Mouse (Mus musculus) cerebellum, adult 9-10 months (tissue): Measurements from ENCODE around the gene Gm20605.
"Not testable (repeated sequence)": the region's sequence is repeated elsewhere in the genome, so short reads cannot be mapped to it uniquely, and the experiment has no call there.

Source experiments
- DNase-seq: peaks from one replicate; pipeline ENCODE4 v3.0.0; 2022

The Gm20605 gene

GRCm38 (mm10) chr5:137613550-137613949, 15.4 kb upstream of the Gm20605 start, which contains the start of gene Pcolce:
Gene Pcolce, minus strand, starts transcription at chr5:137613784.
- no peak for DNase-seq

- not testable (repeated sequence) for DNase-seq
Measured at GRCm38 (mm10) chr5:137614921-137615320, 14.1 kb upstream of the Gm20605 start.

DNA sequence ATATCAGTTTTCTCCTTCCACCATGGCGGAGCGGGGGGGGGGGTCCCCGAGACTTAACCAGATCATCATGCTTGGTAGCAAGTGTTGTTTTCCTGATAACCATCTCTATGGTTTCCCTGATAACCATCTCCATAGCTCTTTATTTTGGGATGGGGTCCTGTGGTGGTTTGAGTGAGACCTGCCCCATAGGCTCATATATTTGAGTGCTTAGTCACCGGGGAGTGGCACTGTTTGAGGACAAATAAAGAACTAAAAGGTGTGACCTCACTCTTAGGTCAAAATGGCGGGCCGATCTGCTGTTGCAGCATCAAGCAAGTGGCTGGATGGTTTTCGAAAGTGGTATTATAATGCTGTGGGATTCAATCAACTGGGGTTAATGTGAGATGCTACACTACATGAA, 13.6 kb upstream of the Gm20605 start:
- DNase-seq = no peak

- no peak for DNase-seq
Measured at GRCm38 (mm10) chr5:137623937-137624530, 4.9 kb upstream of the Gm20605 start.

DNA sequence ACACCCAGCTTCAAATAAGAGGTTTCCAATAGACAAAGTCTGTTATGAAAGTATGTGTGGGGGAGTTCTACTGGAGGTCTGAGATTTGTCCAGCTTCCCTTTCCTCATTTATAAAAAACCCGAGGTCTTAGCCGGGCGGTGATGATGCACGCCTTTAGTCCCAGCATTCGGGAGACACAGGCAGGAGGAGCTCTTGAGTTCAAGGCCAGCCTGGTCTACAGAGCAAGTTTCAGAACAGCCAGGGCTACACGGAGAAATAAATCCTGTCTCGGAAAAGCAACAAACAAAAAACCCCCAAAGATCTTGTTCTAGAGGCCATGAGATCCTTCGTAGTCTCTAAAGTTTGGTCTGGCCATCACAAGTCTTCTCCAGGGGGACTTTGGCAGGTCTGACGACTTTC, 984 bp upstream of the Gm20605 start:
- no peak for DNase-seq

DNA sequence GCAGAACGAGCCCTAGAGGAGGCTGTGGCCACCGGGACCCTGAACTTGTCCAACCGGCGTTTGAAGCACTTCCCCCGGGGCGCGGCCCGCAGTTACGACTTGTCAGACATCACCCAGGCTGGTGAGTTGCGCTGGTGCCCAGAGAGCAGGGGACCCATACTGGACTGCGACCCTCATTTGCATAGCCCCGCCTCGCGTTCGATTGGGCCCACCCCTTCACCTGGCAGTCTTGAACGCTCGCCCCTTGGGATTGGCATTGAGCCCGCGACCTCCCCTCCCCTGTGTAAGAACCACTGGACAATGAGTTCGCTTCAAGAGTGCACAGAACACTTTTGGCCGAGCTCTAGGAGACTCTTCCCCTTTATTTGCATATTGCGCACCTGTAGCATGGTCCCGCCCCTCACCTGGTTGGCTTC, 339 bp downstream of the Gm20605 start:
- peak; percentile 80 for DNase-seq

GRCm38 (mm10) chr5:137629906-137630545, 1.1 kb downstream of the Gm20605 start:
- DNase-seq = peak; percentile 44

DNA sequence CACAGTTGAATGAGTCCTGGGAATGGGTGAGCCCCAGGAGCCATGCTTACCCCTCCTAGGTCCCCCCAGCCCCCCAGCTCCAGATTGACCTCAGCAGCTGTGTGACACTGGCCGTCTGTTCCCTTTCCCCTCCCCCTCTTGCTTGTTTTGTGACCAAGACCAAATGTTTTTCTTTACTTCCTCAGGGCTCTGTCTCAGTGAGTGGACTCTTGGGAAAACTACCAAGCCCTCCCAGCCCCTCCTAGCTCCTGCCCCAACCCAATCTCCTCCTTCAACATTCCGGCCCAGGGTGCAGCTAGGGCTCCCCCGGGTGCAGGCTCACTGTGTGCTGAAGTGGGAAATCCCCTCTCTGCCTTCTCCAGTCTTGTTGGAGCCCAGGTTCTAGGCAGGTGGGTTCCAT, 1.6 kb downstream of the Gm20605 start:
- peak; percentile 38 for DNase-seq

GRCm38 (mm10) chr5:137631171-137631570, 2.2 kb downstream of the Gm20605 start:
- DNase-seq = no peak

- DNase-seq = no peak
Measured at GRCm38 (mm10) chr5:137631591-137631990, 2.6 kb downstream of the Gm20605 start.

DNA sequence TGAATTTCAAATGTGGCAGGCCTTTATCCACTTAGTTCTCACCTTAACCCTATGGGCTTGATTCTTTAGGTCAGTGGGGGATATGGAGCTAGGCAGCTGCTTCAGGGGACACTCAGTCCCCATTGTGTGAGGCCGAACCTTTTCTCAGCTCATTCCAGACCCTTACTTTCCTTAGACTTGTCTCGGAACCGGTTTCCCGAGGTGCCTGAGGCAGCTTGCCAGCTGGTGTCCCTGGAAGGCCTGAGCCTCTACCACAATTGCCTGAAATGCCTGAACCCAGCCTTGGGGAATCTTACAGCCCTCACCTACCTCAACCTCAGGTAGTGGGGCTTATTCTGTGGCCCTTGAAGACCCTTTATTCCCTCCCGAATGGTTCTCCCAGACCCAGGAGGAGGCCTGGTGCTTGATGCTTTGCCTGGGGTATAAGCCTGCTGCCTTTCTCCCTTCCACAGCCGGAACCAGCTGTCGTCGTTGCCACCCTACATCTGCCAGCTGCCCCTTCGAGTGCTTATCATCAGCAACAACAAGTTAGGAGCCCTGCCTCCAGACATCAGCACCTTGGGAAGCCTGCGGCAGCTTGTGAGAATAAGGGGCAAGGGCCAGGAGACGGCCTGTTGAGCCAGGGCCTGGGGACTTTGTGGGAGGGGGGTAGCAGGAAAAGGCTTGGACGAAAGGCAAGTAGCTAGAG, 4.6 kb downstream of the Gm20605 start:
- DNase-seq = no peak

GRCm38 (mm10) chr5:137639472-137639871, 10.5 kb downstream of the Gm20605 start:
- DNase-seq = no peak

GRCm38 (mm10) chr5:137641054-137641453, 12.1 kb downstream of the Gm20605 start, which contains the start of gene Sap25:
Gene Sap25, plus strand, starts transcription at chr5:137641334.
- no peak for DNase-seq

- DNase-seq = no peak
Measured at GRCm38 (mm10) chr5:137642886-137643285, 13.9 kb downstream of the Gm20605 start.

DNA sequence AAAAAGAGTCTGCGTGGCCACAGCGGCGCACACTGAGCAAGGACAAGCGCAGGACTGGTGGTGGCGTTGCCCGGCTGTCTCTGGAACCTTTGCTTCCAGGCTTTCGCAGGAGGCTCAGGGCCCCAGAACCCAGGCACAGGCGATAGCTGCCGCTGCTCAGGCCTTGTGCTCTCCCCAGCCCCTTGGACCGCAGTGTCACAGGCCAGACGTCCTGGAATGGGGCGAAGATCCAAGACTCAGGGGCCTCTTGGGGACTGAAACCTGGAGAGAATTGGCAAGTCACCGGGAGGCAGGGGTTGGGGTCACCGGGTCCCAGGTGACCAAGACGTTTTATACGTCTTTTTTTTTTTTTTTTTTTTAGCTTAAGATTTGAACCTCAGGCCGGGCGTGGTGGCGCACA, 15.5 kb downstream of the Gm20605 start:
- no peak for DNase-seq

- no peak for DNase-seq
Measured at GRCm38 (mm10) chr5:137645091-137645651, 16.2 kb downstream of the Gm20605 start.

- DNase-seq = no peak
Measured at GRCm38 (mm10) chr5:137645652-137646091, 16.7 kb downstream of the Gm20605 start, which contains the start of gene Irs3. Gene Irs3, minus strand, starts transcription at chr5:137645714.

GRCm38 (mm10) chr5:137647827-137648601, 19.0 kb downstream of the Gm20605 start:
- no peak for DNase-seq

GRCm38 (mm10) chr5:137649251-137649650, 20.3 kb downstream of the Gm20605 start:
- DNase-seq = no peak

DNA sequence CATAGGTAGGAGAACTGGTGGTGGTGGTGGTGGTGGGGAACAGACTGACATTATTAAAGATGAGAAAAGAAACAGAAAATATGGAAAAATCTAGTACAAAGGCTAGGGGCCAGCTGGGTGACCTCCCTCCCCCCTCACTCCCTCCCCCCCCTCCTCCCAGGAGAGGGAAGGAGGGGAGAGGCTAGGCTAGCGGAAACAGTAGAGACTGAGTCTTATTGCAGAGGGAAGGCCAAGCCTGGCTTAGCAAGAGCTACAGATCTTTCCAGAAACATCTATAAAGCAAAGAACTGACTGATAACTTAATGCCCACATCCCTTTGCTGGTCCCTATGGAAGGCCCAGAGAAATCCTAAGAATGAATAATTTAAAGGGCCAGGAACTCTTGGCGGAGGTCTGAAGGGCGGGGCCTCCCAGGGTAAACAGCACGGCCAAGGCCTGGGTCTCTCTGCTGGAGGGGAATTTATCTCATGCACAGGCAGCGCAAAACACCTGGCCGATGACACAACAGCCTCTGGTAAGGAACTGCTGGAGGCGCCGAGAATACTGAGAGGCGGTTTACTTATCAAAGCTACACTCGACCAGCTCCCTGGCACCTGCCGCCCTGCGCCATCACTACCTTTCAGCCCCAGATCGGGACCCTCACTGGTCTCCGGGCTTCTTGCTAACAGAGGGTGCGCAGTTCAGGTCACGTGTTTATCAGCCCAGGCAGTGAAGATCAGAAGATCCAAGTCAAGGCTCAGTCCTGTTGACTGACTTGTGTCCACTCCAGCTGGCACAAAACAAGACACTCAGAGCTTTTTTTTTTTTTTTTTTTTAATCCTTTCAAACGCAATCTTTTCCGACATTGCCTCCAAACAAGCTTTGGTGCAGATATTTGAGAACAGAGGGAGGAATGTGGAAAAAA, 20.9 kb downstream of the Gm20605 start:
- DNase-seq = no peak

- peak; percentile 86 for DNase-seq
Measured at GRCm38 (mm10) chr5:137652474-137652873, 23.5 kb downstream of the Gm20605 start.

DNA sequence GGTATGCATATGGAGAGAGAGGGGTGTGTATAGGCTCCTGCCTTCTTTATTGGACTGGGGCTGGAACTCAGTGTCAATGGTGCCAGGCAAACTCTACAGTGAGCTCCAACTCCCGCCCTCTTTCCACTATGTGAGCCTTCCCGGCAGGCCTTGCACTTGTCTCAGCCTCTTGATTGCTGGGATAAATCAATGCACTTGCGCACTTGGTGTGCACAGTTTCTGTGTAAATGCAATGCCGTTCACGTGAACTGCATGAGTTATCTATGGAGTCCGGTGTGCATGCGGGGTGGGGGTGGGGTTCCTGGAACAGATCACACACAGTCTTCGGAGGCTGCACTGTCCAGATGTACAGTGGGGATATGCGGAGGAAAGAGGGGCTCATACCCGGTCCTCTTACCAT, 24.4 kb downstream of the Gm20605 start:
- no peak for DNase-seq
